Comparison of ENCODE assay signal across 9 mouse cellular contexts in genomic region chr5:37076692-37077329, GRCm38 (mm10). TPM values are rescaled to one million over a fixed set of nuclear protein-coding genes. Genes with fewer than 3 reads are reported as not detected.
A peak's percentile ranks its signal among the peaks of the same experiment; 100 is the strongest.
DNase-seq lines count a peak whose midpoint lies in the region; ATAC-seq and TF ChIP-seq lines count a peak whose summit lies in the region.
"Had no signal": no experiment of that assay in that cellular context is flagged by ENCODE, and none has a peak within 500 bp of the region (broad histone marks: within the 10 kb centered on the region; RNA-seq: fewer than 3 reads in every experiment).

No protein-coding gene starts in this region.

- peaks cover 19% of the 10 kb centered on the region for H3K4me1 ChIP-seq in forebrain, embryonic 16.5 days (replicated peaks; ENCODE audit: control insufficient read depth, insufficient read depth, low read length)
- peaks cover 7% of the 10 kb centered on the region for H3K4me1 ChIP-seq in midbrain, postnatal 0 days (ENCODE audit: insufficient read depth, low read length)
- H3K4me1 ChIP-seq: liver, embryonic 13.5 days had no signal

- H3K9ac ChIP-seq in forebrain, embryonic 16.5 days (replicated peaks; ENCODE audit: low read depth, low read length): peak overlapping the region; percentile 32
- no peak overlapping the region; the same call in 1 of the 2 replicates for H3K9ac ChIP-seq in midbrain, postnatal 0 days (replicated peaks; ENCODE audit: low read length, poor library complexity, severe bottlenecking)
- H3K9ac ChIP-seq: liver, embryonic 13.5 days had no signal

- H3K27ac ChIP-seq in forebrain, embryonic 16.5 days (ENCODE audit: low read length): peak overlapping the region; percentile 44
- H3K27ac ChIP-seq in midbrain, postnatal 0 days (ENCODE audit: low read depth, low read length): peak overlapping the region; percentile 55
- H3K27ac ChIP-seq: liver, embryonic 13.5 days had no signal

- DNase-seq in left cerebral cortex, adult 18-20 months (ENCODE audit: low spot score in 2 of 2): peak; percentile 55 to 69
- DNase-seq in left cerebral cortex, postnatal 10 days (ENCODE audit: extremely low spot score in 1 of 2, low spot score in 2 of 2): no peak
- peak; percentile 36 to 56 for DNase-seq in kidney, adult 8-10 months
- no peak for DNase-seq in midbrain, postnatal 0 days (ENCODE audit: low spot score)
- DNase-seq in gastrocnemius, adult 18-20 months (ENCODE audit: low spot score): no peak
- DNase-seq: cerebellum, postnatal 36 days; liver, embryonic 13.5 days had no signal

- no peak for TF ChIP-seq CTCF in midbrain, postnatal 0 days (IDR thresholded peaks at IDR 0.05)

- H3K9me3 ChIP-seq in forebrain, embryonic 16.5 days (ENCODE audit: control insufficient read depth, low read length): no peaks in the 10 kb centered on the region
- H3K9me3 ChIP-seq in midbrain, postnatal 0 days (ENCODE audit: low read length): no peaks in the 10 kb centered on the region
- H3K9me3 ChIP-seq: liver, embryonic 13.5 days had no signal

- WGBS in forebrain, embryonic 16.5 days: 58% methylated on average over 12 of the region's 12 CpGs
- WGBS in midbrain, postnatal 0 days: 47% methylated on average over 12 of the region's 12 CpGs

- H3K4me3 ChIP-seq in forebrain, embryonic 16.5 days (replicated peaks; ENCODE audit: low read length): no peak overlapping the region
- no peak overlapping the region for H3K4me3 ChIP-seq in midbrain, postnatal 0 days (ENCODE audit: low read depth, low read length)
- H3K4me3 ChIP-seq: liver, embryonic 13.5 days had no signal

- H3K4me2 ChIP-seq in forebrain, embryonic 16.5 days (ENCODE audit: low read length): no peak overlapping the region
- no peak overlapping the region; the same call in 1 of the 2 replicates for H3K4me2 ChIP-seq in midbrain, postnatal 0 days (ENCODE audit: low read depth, low read length, poor library complexity, severe bottlenecking)
- H3K4me2 ChIP-seq: liver, embryonic 13.5 days had no signal

- H3K27me3 ChIP-seq in forebrain, embryonic 16.5 days (replicated peaks; ENCODE audit: control insufficient read depth, insufficient read depth, low read length): no peaks in the 10 kb centered on the region
- H3K27me3 ChIP-seq in midbrain, postnatal 0 days (ENCODE audit: insufficient read depth, low read length): no peaks in the 10 kb centered on the region

- intact Hi-C loops in left cerebral cortex, postnatal 10 days (cut with DNase I): no loop called here

- H3K36me3 ChIP-seq in forebrain, embryonic 16.5 days (ENCODE audit: control insufficient read depth, insufficient read depth): no peaks in the 10 kb centered on the region
- no peaks in the 10 kb centered on the region for H3K36me3 ChIP-seq in midbrain, postnatal 0 days (ENCODE audit: insufficient read depth, low read length)
- H3K36me3 ChIP-seq: liver, embryonic 13.5 days had no signal

- 0 out of 2 replicates have a peak, but pooled peaks have one; percentile 22 for ATAC-seq in forebrain, embryonic 16.5 days
- no peak for ATAC-seq in midbrain, postnatal 0 days (ENCODE audit: low FRiP score)
- ATAC-seq in inflammation-experienced regulatory T-cells, adult 6 months: no peak

RNA-seq across cellular contexts. Expression of gene Gm1043, which starts 8.4 kb away (rescaled TPM):
- 10 to 100 TPM; 34.0 to 35.9 TPM for total RNA-seq in left cerebral cortex, adult 18-20 months (2021)
- 10 to 100 TPM; 22.5 to 25.5 TPM for total RNA-seq in left cerebral cortex, postnatal 10 days (2021)
- polyA plus RNA-seq in forebrain, embryonic 16.5 days (2015; fragmentation: Nextera tagmentation; extraction: Ambion mirVana): 2.6 and 4.3 TPM in 2 replicates
- 19.4 and 29.5 TPM in 2 replicates for total RNA-seq in midbrain, postnatal 0 days (2014; rRNA removed)
- 1.2 and 1.6 TPM in 2 replicates for polyA plus RNA-seq in midbrain, postnatal 0 days (2015; fragmentation: Nextera tagmentation; extraction: Ambion mirVana)
- polyA plus RNA-seq in inflammation-experienced regulatory T-cells, adult 6 months (2017; shearing (Covaris generic)): 1 to 10 TPM in 2 of 3 experiments, under 1 TPM in 1; 0.30 to 2.4 (median 2.2) TPM
- not detected for total RNA-seq in gastrocnemius, adult 18-20 months (2021)
- polyA plus RNA-seq: liver, embryonic 13.5 days had no signal

Comparison
In these comparisons a context has a peak if more than half of its experiments do, and no peak if none do; other contexts are left out.
1. DNase-seq: peak in left cerebral cortex, adult 18-20 months (2 of 2) and kidney, adult 8-10 months (2 of 2); none in left cerebral cortex, postnatal 10 days (0 of 2), midbrain, postnatal 0 days (single experiment) and gastrocnemius, adult 18-20 months (single experiment).
2. RNA of gene Gm1043, which starts 8.4 kb away (total RNA-seq): 34.0 to 35.9 TPM in left cerebral cortex, adult 18-20 months, 22.5 to 25.5 TPM in left cerebral cortex, postnatal 10 days and 19.4 to 29.5 TPM in midbrain, postnatal 0 days; not detected in gastrocnemius, adult 18-20 months; every median in the first group is over 10 times any median in the second.